16 mouse cellular contexts compared by ENCODE assay signal in genomic region chr13:56626524-56626923, GRCm38 (mm10). TPM values are rescaled to one million over a fixed set of nuclear protein-coding genes. Genes with fewer than 3 reads are reported as not detected.
DNase-seq lines count a peak whose midpoint lies in the region; ATAC-seq and TF ChIP-seq lines count a peak whose summit lies in the region.
"Had no signal": no experiment of that assay in that cellular context is flagged by ENCODE, and none has a peak within 500 bp of the region (broad histone marks: within the 10 kb centered on the region; RNA-seq: fewer than 3 reads in every experiment).

No protein-coding gene starts in this region.

- H3K36me3 ChIP-seq in kidney, embryonic 15.5 days = peaks cover 71% of the 10 kb centered on the region
- no peaks in the 10 kb centered on the region for H3K36me3 ChIP-seq in macrophage (ENCODE audit: inconsistent target)
- no peaks in the 10 kb centered on the region for H3K36me3 ChIP-seq in thymus, adult 2 months (ENCODE audit: control insufficient read depth, insufficient read depth, low read length)
- H3K36me3 ChIP-seq: hindbrain, embryonic 13.5 days; midbrain, embryonic 12.5 days had no signal

- TF ChIP-seq POLR2A in thymus, adult 2 months (IDR thresholded peaks at IDR 0.05; ENCODE audit: control insufficient read depth, extremely low read depth, insufficient read depth, low read length, poor library complexity) = no peak

- DNase-seq in adrenal gland, postnatal 14 days = peak; percentile 56
- no peak for DNase-seq in adrenal gland, postnatal 4 days (ENCODE audit: low spot score in 2 of 2)
- DNase-seq in kidney, postnatal 10 days = peak; percentile 34
- no peak for DNase-seq in thymus, adult 2 months
- DNase-seq: cerebellum, postnatal 10 days; embryo, embryonic 11 days; kidney, postnatal 4 days; liver, postnatal 0 days had no signal

- no peaks in the 10 kb centered on the region for H3K9me3 ChIP-seq in kidney, embryonic 15.5 days (replicated peaks)
- H3K9me3 ChIP-seq: hindbrain, embryonic 13.5 days; intestine, embryonic 15.5 days; midbrain, embryonic 12.5 days had no signal

- H3K79me2 ChIP-seq in macrophage (ENCODE audit: inconsistent target) = no peaks in the 10 kb centered on the region

- no peak overlapping the region for H3K9ac ChIP-seq in kidney, embryonic 15.5 days
- H3K9ac ChIP-seq: hindbrain, embryonic 13.5 days; intestine, embryonic 15.5 days; liver, postnatal 0 days; midbrain, embryonic 12.5 days had no signal

- ATAC-seq in kidney, embryonic 15.5 days (replicated peaks; ENCODE audit: low FRiP score) = no peak
- peak; percentile 72 for ATAC-seq in granulocyte monocyte progenitor cell, adult 5-6 weeks (replicated peaks; ENCODE audit: poor library complexity, severe bottlenecking)
- ATAC-seq in megakaryocyte-erythroid progenitor cell, adult 5-6 weeks (replicated peaks; ENCODE audit: low FRiP score, low TSS enrichment, poor library complexity, severe bottlenecking) = no peak
- ATAC-seq: forebrain, embryonic 14.5 days; intestine, embryonic 15.5 days; liver, postnatal 0 days had no signal

- TF ChIP-seq CTCF in thymus, adult 2 months (IDR thresholded peaks at IDR 0.05; ENCODE audit: borderline replicate concordance, control insufficient read depth, extremely low read depth, insufficient read depth, low read length, poor library complexity) = no peak

- no peak overlapping the region for H3K4me2 ChIP-seq in kidney, embryonic 15.5 days
- H3K4me2 ChIP-seq: hindbrain, embryonic 13.5 days; intestine, embryonic 15.5 days; midbrain, embryonic 12.5 days had no signal

- peaks cover 18% of the 10 kb centered on the region for H3K4me1 ChIP-seq in kidney, embryonic 15.5 days
- no peaks in the 10 kb centered on the region for H3K4me1 ChIP-seq in thymus, adult 2 months (replicated peaks; ENCODE audit: control insufficient read depth, insufficient read depth, low read length)

- no peaks in the 10 kb centered on the region for H3K27me3 ChIP-seq in kidney, embryonic 15.5 days
- no peaks in the 10 kb centered on the region; the same call in 1 of the 2 replicates for H3K27me3 ChIP-seq in thymus, adult 2 months (ENCODE audit: control insufficient read depth, insufficient read depth, low read length)
- H3K27me3 ChIP-seq: hindbrain, embryonic 13.5 days; intestine, embryonic 15.5 days; midbrain, embryonic 12.5 days had no signal

- H3K4me3 ChIP-seq in kidney, embryonic 15.5 days (replicated peaks) = no peak overlapping the region
- no peak overlapping the region for H3K4me3 ChIP-seq in macrophage (ENCODE audit: inconsistent target)
- no peak overlapping the region for H3K4me3 ChIP-seq in thymus, adult 2 months (ENCODE audit: control insufficient read depth, insufficient read depth, low read length)
- H3K4me3 ChIP-seq: hindbrain, embryonic 13.5 days; intestine, embryonic 15.5 days; midbrain, embryonic 12.5 days had no signal

- H3K27ac ChIP-seq in kidney, embryonic 15.5 days = no peak overlapping the region
- peak overlapping the region; percentile 59 for H3K27ac ChIP-seq in macrophage
- H3K27ac ChIP-seq in thymus, adult 2 months (ENCODE audit: control insufficient read depth, insufficient read depth, low read length) = no peak overlapping the region
- H3K27ac ChIP-seq: hindbrain, embryonic 13.5 days; intestine, embryonic 15.5 days; midbrain, embryonic 12.5 days had no signal

- WGBS in kidney, embryonic 15.5 days = 84% methylated on average over 6 of the region's 6 CpGs
- WGBS in macrophage (ENCODE audit: missing documents) = 5% methylated on average over 6 of the region's 6 CpGs
- WGBS in thymus, adult 2 months = 7% methylated on average over 6 of the region's 6 CpGs

RNA-seq across cellular contexts. Expression of gene Tgfbi, which starts 17.2 kb away (rescaled TPM):
- total RNA-seq in adrenal gland, postnatal 14 days (2021) = 40.1 and 59.6 TPM in 2 replicates
- total RNA-seq in adrenal gland, postnatal 4 days (2021) = 10 to 100 TPM; 52.0 to 53.4 TPM
- 121 and 135 TPM in 2 replicates for polyA plus RNA-seq in kidney, embryonic 15.5 days (2015; fragmentation: Nextera tagmentation; extraction: Ambion mirVana)
- 10.1 and 15.3 TPM in 2 replicates for total RNA-seq in granulocyte monocyte progenitor cell, adult 5-6 weeks (2014; fragmentation: Nextera tagmentation)
- 15.6 and 21.7 TPM in 2 replicates for total RNA-seq in granulocyte monocyte progenitor cell, adult 5-6 weeks (2017)
- total RNA-seq in macrophage (2018; cell fraction: chromatin; rRNA removed) = 10 to 100 TPM in 22 of 26 experiments, 1 to 10 TPM in 4; 5.1 to 68.8 (median 24.5) TPM
- total RNA-seq in macrophage (2018; cell fraction: cytosol; rRNA removed) = 10 to 100 TPM in 23 of 26 experiments, 1 to 10 TPM in 3; 8.6 to 81.9 (median 35.9) TPM
- total RNA-seq in macrophage (2018; cell fraction: nucleus; rRNA removed) = 100 to 1,000 TPM in 3 of 26 experiments, 10 to 100 TPM in 23; 12.2 to 255 (median 66.8) TPM
- polyA plus RNA-seq in macrophage (2018) = 9.3 to 47.2 TPM (median 39.5 TPM) in 3 replicates
- total RNA-seq in megakaryocyte-erythroid progenitor cell, adult 5-6 weeks (2014; fragmentation: Nextera tagmentation) = 0.28 TPM in 1 of 2 replicates, not detected in the other
- 0.72 and 1.5 TPM in 2 replicates for total RNA-seq in megakaryocyte-erythroid progenitor cell, adult 5-6 weeks (2017)
- polyA plus RNA-seq in thymus, adult 2 months (2012; rRNA removed) = 32.1 and 33.8 TPM in 2 replicates

Comparison
In these comparisons a context has a peak if more than half of its experiments do, and no peak if none do; other contexts are left out.
1. DNase-seq: peak in adrenal gland, postnatal 14 days (single experiment) and kidney, postnatal 10 days (single experiment); none in adrenal gland, postnatal 4 days (0 of 2) and thymus, adult 2 months (single experiment).
2. RNA of gene Tgfbi, which starts 17.2 kb away (total RNA-seq): 52.0 to 53.4 TPM in adrenal gland, postnatal 4 days, 40.1 to 59.6 TPM in adrenal gland, postnatal 14 days and 10.1 to 21.7 TPM in granulocyte monocyte progenitor cell, adult 5-6 weeks; 0.28 to 1.5 TPM in megakaryocyte-erythroid progenitor cell, adult 5-6 weeks; every median in the first group is over 4 times any median in the second.